Mouse (Mus musculus): ENCODE data around the gene Il10rb. TPM values are rescaled to one million over a fixed set of nuclear protein-coding genes. Genes with fewer than 3 reads are reported as not detected.

Gene Il10rb
- total RNA-seq, 2 experiments from 2014 or later: 9.7 to 11.2 TPM

GRCm38 (mm10) chr16:91381606-91382005, 24.4 kb upstream of the Il10rb start:
- no peak for DNase-seq (ENCODE audit: extremely low spot score in 1 of 2, low spot score in 1 of 2)

DNA sequence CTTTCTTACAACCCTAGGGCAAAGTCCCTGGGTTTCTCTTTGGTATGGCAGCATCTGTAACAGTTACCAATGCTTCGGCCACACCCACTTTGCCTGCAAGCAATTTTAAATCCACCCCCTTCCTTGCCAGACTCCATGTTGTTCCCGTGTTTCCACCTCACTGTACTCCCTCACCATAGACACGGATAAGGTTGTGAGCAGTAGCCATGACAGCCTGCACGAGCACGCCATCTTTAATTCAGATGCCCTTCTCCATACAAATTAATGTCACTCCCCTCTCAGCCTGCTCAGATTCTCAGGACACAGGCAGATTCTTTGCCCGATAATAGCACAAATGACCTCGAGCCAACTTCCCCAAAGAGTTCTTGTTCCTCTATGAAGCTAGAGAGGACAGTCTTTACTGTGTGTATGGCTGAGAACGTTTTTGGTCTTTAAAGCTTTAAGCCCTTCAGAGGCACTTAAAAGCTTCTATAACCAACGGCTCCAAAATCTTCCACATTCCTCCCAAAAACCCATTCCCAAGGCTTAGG, 23.6 kb upstream of the Il10rb start:
- DNase-seq (ENCODE audit: extremely low spot score in 1 of 2, low spot score in 1 of 2): no peak

DNA sequence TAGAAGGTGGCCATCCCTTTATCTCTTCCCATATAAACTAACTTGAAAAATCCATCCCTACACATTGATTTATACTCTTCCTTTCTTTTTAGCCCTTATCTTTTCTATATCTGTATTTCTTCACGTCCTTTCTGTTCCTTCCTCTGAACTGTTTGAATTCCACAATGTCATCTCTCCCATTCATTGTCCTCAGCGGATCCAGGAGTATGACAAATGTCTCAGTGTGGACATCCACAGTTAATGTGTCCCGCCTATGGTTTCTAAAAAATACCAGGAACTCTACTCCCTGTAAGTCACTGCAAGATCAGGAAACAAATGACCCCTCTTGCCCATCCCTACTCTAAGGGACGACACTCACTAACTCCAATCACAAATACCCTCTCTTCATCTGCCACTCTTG, 21.7 kb upstream of the Il10rb start:
- DNase-seq (ENCODE audit: extremely low spot score in 1 of 2, low spot score in 1 of 2): no peak

GRCm38 (mm10) chr16:91385621-91386020, 20.3 kb upstream of the Il10rb start:
- no peak for DNase-seq (ENCODE audit: extremely low spot score in 1 of 2, low spot score in 1 of 2)

- no peak for DNase-seq (ENCODE audit: extremely low spot score in 1 of 2, low spot score in 1 of 2)
Observed at GRCm38 (mm10) chr16:91386419-91387120, 19.4 kb upstream of the Il10rb start.

DNA sequence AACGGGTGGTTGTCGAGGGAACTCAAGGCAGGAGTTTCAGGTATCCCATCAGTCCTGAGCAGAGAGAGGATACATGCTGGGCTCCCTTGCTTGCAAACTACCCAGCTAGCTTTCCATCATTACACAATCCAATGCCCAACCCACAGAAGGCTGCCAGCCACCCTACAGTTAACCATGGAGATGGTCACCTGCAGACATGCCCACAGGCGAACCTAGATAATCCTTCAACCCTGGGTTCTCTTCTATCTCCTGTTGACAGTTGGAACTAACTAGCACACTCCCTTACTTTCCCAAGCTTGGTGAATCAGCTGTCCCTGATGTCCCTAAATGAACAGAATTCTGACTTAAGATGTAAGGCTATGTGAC, 18.9 kb upstream of the Il10rb start:
- DNase-seq (ENCODE audit: extremely low spot score in 1 of 2, low spot score in 1 of 2): no peak

DNA sequence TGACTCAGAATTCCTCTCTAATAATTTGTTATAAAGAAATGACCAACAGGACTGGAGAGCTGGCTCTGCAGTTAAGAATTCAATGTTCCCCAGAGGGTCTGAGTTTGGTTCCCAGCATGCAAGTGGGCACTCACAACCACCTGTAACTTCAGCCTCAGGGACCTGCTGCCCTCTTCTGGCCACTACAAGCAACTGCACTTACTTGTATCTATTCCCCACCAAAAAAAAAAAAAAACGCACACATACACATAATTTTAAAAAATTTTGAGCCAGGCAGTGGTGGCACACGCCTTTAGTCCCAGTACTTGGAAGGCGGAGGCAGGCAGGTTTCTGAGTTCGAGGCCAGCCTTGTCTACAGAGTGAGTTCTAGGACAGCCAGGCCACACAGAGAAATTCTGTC, 15.9 kb upstream of the Il10rb start:
- DNase-seq (ENCODE audit: extremely low spot score in 1 of 2, low spot score in 1 of 2): no peak

DNA sequence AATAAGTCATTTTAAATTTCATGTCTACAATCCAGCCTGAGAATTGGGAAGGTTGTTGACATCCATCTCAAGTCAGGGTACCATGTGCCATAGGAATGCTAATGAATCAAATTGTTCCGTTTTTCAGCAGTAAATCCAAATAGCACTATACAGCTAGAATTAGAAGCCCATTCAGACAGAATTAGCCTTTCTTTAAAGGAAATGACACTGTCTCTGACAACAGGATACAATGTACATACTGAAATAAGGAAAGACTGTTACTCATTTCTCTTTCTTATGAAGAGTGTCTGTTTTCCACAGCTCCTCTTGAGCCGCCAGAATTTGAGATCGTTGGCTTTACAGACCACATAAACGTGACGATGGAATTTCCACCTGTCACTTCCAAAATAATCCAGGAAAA, 14.5 kb upstream of the Il10rb start, which contains the start of gene Gm21970:
Gene Gm21970 (plus strand): TSS at position 301 of the 400 bp plus-strand sequence.
- no peak for DNase-seq (ENCODE audit: extremely low spot score in 1 of 2, low spot score in 1 of 2)

GRCm38 (mm10) chr16:91394826-91395410, 11.0 kb upstream of the Il10rb start:
- no peak for DNase-seq (ENCODE audit: extremely low spot score in 1 of 2, low spot score in 1 of 2)

GRCm38 (mm10) chr16:91395633-91396392, 10.2 kb upstream of the Il10rb start:
- DNase-seq (ENCODE audit: extremely low spot score in 1 of 2, low spot score in 1 of 2): no peak

DNA sequence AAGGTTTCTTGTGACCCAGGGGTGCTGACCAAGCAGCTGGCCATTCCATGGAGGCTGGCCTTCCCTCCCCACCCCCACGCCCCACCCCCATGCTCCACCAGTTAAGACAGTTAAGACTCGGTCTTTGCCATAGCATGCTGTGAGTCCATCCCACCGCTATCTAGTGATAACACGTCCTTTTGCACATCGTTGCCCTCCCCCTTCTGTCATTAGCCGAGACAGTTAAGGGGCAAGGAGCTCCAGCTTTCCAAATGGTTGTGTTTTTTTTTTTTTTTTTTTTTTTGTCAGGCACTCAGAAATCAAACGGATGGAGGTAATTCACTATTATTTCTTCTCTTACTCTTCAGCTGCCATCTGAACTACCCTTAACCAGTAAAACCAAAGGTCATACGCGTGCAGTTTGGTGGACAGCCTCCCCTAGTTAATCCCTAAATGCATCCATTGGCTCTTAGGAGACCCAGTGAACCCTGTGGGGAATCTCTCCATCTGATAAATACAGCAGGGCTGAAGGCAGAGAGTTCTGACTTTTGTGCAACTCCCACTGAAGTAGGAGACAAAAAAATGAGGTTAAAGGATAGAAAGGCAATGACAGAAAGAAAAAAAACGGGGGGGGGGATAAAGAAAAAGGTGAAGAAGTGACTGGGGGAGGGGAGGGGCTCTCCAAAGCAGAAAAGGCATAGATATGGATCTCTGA, 9.0 kb upstream of the Il10rb start:
- no peak for DNase-seq (ENCODE audit: extremely low spot score in 1 of 2, low spot score in 1 of 2)

DNA sequence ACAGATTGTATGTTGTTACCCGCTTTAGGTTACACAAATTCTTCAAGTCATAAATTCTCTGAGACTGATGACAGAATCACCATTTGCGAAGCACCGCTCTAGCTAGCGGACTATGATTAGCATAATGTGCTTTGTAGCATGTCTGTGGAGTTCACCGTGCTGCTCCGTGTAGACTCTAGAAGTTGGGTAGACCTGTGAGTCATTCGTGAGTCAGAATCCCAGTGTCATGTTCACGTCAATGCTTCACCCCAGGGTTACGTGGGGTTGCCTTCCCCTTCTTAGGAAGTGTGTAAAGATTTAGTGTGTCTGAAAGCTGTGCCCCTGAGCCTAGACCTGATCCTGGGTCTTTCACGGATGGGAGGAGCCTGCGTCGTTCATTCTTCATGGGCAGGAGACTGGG, 7.9 kb upstream of the Il10rb start:
- no peak for DNase-seq (ENCODE audit: extremely low spot score in 1 of 2, low spot score in 1 of 2)

DNA sequence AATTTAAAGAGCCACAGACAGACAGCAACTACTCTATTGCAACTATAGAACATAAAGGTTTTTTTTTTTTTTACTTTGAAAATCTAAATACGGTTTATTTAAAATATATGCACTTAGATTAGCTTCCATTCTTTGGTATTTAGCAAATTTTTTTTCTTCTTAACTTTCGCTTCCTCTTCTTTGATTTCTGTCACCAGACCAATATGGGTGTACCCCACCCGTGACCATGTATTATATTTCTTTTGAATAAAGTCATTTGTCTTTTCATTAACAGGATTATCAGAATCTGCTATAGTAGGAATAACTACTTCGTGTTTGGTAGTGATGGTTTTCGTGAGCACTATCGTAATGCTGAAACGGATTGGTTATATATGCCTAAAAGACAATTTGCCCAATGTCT, 7.0 kb upstream of the Il10rb start:
- no peak for DNase-seq (ENCODE audit: extremely low spot score in 1 of 2, low spot score in 1 of 2)

DNA sequence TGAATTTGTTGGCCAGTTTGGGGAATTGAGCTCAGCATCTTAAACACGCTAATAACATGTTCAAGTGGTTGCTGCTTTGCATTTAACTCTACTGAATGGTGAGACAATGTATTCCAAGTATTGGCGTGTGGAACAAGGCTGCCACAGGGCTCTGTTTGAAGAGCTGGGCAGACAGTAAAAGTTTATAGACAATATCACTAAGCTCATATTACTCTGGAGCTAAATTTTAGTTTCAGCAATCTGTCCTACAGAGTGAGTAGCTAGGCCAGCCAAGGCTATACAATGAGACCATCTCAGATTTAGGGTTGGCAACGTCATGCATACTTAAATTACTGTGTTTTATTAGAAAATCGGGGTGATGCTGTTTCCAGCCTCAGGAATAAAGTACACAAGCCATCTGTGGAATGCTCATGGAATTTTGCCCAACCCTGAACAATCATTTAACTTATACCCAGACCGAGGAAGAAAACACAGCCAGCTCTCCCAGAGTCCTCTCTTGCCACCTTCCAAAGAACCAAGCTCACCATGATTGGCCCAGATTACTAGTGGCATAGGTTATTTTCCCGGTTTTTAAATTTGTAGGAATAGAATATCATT, 4.3 kb upstream of the Il10rb start:
- no peak for DNase-seq (ENCODE audit: extremely low spot score in 1 of 2, low spot score in 1 of 2)

- no peak for DNase-seq (ENCODE audit: extremely low spot score in 1 of 2, low spot score in 1 of 2)
Observed at GRCm38 (mm10) chr16:91403784-91404183, 2.2 kb upstream of the Il10rb start.

DNA sequence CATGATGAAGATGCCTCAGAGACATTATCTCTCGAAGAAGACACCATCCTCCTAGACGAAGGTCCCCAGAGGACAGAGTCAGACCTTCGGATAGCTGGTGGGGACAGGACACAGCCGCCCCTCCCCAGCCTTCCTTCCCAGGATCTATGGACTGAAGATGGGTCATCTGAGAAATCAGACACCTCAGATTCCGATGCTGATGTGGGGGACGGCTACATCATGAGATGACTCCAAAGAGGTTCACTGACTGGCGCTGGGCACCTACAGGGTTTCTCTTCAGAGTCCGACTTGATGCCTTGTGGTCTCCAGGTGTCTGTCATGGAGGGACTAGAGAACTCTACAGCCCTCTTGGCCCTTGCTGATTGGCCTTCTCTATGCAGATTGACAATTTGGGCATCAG, 1.8 kb upstream of the Il10rb start:
- no peak for DNase-seq (ENCODE audit: extremely low spot score in 1 of 2, low spot score in 1 of 2)

- no peak for DNase-seq (ENCODE audit: extremely low spot score in 1 of 2, low spot score in 1 of 2)
Observed at GRCm38 (mm10) chr16:91404828-91405577, 961 bp upstream of the Il10rb start.

DNA sequence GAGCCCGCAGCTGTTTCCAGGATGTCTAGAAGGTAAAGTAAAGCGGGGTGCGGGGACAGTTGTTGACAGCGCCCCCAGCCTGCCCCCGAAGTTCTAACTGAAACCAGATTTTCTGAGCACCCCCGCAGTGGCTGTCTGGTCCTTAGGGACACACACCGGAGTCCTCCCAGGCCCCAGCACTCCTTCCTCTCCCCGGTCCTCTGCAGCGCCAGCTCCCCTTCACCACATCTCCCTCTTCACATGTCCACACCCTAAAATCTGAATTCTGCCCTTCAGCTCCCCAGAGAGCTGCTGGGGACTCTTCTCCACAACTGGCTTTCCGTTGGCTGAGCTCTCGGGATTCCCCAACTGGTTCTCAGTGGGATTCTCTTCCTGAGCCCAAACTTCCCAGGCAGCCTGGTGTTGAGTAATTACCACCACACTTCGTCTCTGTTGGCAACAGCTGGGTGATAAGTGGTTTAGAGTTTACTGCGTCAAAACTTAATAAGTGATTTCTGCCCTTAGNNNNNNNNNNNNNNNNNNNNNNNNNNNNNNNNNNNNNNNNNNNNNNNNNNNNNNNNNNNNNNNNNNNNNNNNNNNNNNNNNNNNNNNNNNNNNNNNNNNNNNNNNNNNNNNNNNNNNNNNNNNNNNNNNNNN, 739 bp downstream of the Il10rb start:
- DNase-seq (ENCODE audit: extremely low spot score in 1 of 2, low spot score in 1 of 2): peak in 1 of 2 experiments; percentile 29
